Mouse (Mus musculus) regulatory T cell (primary cell): ENCODE measurements around the gene Bora.
"Not testable (repeated sequence)": the region's sequence is repeated elsewhere in the genome, so short reads cannot be mapped to it uniquely, and the experiment has no call there.

ENCODE experiments used
- in situ Hi-C: fragments of 300-600 bp; cut with MboI, MseI; formaldehyde crosslinking; loops from one replicate; pipeline ENCODE4 v1.15.1; 2025; ENCODE audit warnings: high pct_unique_total_duplicates

The Bora gene

GRCm38 (mm10) chr14:99046031-99046781 lies at the start of gene Bora, which contains the start of gene Mzt1:
Gene Bora, plus strand, starts transcription at chr14:99046222.
Gene Mzt1, minus strand, starts transcription at chr14:99046134.
- in situ Hi-C loops: loop anchor here (10.0 kb wide), 1 partner anchor 49 kb away; the partner anchor contains the start of genes Dis3 and Pibf1

DNA sequence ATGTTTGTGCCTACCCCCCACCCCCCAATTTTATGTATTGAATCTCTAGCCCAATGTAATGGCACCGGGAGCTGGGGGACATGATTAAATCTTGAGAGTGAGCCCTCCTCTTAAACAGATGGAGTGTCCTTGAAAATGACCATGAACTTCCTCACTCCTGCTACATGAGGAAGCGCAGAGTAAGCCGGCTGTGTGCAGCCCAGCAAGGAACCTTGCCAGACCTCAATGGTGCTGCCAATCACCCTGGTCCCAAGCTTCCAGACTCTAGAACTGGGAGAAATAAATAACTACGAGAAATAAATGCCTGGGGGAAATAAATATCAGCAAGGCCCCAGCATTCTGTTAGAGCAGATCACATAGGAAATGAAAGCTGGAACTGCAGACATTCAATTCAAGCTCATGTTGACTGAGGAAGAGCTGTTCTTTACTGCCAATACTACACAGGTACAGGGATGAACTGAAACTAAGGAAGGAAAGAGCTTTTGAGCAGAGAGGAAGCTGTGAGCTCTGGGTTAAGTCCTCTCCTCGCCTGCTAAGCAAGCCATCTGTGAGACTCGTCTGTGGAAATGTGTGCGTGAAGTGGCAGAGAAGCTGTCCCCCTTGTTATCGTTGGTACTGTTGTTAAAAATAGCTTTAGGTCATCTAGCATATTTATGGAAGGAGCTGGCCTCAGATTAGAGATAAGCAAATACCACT lies 35.6 kb upstream of the Bora start:
- in situ Hi-C loops: no loop called here

DNA sequence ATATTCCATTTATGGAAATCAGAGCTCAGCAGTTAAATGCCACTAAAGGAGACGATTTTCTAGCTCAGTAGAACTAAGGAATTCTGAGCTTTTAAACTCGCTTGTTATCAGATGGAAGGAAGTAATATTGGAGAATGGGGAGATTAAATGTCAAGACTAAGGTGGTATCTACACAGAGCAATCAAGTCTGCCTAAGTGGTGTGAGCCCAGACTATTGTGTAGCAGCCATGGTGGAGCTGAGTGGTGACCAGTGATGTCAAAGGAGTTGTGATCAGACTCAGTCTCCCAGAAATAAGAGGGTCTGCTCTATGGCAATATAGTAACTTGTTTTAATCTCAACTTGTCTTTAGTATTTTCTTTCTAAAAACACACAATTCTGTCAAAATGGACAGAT lies 35.1 kb upstream of the Bora start:
- in situ Hi-C loops: no loop called here

DNA sequence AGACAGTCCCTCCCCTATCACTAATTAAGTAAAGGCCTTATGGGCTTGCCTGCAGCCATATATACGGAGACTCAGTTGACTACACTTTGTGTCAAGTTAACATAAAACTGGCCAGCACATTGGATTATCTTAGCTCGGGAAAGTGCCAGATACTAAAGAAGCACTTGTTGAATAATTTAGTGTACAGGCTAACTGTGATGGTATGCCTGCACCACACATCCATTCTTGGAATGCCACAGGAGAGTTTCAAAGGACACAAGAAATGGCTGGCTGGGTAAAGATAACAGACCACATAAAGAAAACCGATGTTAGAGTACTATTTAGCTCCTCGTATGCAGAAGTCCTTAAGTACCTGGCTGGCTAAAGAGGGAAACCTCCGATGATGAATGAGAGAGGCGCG lies 27.3 kb upstream of the Bora start:
- in situ Hi-C loops: no loop called here

GRCm38 (mm10) chr14:99019136-99019808 lies 26.8 kb upstream of the Bora start:
- in situ Hi-C loops: no loop called here

DNA sequence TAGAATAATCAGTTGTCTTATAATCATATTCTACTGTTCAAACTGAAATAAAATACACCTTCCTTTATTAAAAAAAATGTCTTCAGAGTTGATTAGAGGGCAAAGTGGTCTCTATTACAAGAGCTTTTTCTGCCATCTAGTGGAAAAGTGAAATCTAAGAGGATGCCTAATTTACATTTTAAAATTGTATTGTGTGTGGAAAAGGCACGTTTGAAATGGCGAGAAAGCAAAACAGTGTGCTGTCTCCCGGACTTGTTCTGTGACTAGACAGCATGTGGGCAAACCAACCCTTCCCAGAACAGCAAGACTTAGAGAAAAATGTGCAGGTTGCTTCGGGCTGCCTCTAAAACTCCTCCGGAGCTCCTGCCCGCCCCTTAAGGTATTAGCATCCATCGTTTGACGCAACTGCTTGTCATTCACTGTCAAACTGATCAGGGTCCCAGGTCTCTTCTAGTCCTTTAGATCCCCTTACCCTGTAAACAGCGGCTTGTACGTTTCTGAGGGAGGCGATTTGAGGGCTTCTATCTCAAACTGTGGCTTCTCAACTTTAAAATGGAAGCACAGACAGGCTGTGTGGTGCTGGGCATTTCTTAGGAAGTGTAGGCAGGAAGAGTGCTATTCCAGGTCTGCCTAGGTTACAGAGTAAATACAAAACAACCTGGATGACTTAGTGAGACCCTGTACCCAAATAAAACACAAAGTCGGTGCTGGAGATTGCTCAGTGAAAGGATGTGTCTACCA lies 23.5 kb upstream of the Bora start:
- in situ Hi-C loops: no loop called here

- in situ Hi-C loops: no loop called here
These were observed 16.0 kb upstream of the Bora start for GRCm38 (mm10) chr14:99029987-99030386.

GRCm38 (mm10) chr14:99031337-99031873 lies 14.6 kb upstream of the Bora start:
- in situ Hi-C loops: no loop called here

GRCm38 (mm10) chr14:99032596-99032995 lies 13.4 kb upstream of the Bora start:
- in situ Hi-C loops: no loop called here

GRCm38 (mm10) chr14:99034851-99035250 lies 11.2 kb upstream of the Bora start:
- in situ Hi-C loops: not testable (repeated sequence)

GRCm38 (mm10) chr14:99036039-99036438 lies 10.0 kb upstream of the Bora start:
- in situ Hi-C loops: no loop called here

GRCm38 (mm10) chr14:99037703-99038102 lies 8.3 kb upstream of the Bora start:
- in situ Hi-C loops: no loop called here

- in situ Hi-C loops: not testable (repeated sequence)
These were observed 6.7 kb upstream of the Bora start for GRCm38 (mm10) chr14:99039308-99039707.

DNA sequence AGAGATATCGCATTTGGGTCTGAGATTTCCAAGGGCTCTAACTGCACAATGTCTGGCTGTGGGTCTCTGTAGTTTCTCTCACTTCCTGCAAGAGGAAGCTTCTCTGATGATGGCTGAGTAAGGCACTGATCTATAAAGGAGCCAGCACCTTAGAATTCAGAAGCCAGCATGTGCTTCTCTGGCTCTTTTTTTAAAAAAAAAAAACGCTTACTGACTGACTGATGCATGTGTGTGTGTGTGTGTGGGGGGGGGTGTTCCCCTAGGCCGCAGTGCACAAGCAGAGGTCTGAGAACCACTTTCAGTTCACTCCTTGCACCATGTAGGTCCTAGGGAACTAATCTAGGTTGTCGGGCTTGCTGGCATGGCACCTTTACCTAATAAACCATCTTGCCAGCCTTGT lies 4.6 kb upstream of the Bora start:
- in situ Hi-C loops: loop anchor here (10.0 kb wide), 1 partner anchor 53 kb away; the partner anchor contains the start of genes Dis3 and Pibf1

DNA sequence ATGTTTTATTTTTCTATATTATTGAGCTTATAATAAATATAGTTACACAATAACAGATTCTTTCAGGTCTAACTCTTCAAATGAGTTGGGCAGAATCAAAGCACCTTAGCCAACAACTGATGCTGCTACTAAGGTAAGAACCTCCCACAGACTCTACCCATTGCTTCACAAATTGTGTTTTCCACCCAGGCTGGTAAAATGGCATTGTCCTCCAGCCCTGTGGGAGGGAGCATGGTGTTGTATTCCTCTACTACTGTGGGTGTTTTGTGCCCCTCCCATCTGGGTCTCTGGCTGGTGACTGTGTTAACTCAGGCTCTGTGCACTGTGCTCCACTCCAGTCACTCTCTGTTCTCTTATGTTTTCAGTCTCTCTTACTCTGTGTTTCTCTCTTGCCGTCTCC lies 2.5 kb upstream of the Bora start:
- in situ Hi-C loops: loop anchor here (10.0 kb wide), 1 partner anchor 51 kb away; the partner anchor contains the start of genes Dis3 and Pibf1

DNA sequence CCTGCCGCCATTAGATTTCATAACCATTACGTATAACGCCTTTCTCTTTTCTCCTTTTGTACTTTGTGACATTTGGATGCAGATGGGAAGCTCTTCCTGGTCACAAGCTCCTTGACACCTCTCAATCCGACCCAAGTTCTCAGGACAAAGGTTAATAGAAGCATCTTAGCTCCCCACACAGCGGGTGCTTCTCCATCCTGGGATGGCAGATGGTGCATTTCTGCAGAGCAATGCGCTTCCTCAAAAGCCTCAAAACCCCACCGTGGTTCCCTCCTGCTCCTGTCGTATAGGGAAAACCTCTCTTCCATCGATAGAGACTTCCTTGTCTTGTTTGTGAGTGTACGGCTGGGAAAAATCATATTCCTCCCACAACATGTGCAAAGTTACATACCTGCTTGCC lies 1.9 kb upstream of the Bora start:
- in situ Hi-C loops: loop anchor here (10.0 kb wide), 1 partner anchor 51 kb away; the partner anchor contains the start of genes Dis3 and Pibf1

- in situ Hi-C loops: loop anchor here (10.0 kb wide), 1 partner anchor 50 kb away; the partner anchor contains the start of genes Dis3 and Pibf1
These were observed 1.3 kb upstream of the Bora start for GRCm38 (mm10) chr14:99044718-99045117.

- in situ Hi-C loops: loop anchor here (10.0 kb wide), 1 partner anchor 49 kb away; the partner anchor contains the start of genes Dis3 and Pibf1
These were observed 518 bp upstream of the Bora start for GRCm38 (mm10) chr14:99045378-99046030.

DNA sequence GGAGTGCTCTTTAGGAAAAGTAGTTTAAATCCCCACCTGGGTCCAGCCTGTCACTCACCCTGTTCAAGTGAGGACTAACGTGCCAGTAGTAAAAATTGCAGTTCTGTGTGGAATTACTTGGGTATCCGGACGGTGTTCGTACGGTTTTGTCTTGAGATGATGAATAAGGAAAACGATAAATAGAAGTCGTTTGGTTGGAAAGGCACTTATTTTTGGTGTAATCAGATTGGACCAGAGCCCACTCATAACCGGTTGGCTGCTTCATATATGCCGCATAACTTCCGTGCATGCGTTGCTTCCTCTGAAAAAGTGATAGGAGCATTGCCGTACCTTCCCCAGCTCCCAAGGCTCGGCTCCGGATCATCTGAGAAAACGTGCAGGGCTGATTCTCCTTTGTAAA lies 760 bp downstream of the Bora start:
- in situ Hi-C loops: loop anchor here (10.0 kb wide), 1 partner anchor 48 kb away; the partner anchor contains the start of genes Dis3 and Pibf1

DNA sequence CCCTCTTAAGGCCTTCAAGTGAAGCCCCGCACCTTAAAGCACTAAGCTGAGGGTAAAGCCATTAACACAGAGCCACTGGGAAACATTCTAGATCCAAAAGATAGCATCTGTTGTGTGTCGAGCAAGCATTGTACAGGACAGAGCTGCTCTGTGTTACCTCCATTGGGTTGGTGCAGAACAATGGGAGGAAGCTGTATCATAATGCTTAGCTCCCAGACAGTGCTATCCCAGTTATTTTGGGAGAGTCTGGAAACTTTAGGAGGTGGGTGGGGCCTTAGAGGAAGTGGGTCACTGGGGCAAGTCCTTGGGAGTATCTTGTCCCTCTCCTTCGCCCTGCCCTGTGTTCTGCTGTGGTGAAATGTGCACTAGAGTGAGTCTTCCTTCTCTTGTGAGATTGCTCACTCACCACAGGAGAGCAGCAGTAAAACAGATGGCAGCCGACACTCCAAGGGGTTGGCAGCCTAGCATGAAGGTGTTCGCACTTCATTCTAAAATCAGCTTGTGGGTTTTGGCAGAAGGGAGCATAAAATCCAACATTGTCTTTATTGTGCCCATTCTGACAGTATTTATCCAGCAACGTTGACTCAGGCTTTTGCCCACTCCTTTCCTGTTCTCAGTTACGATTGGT lies 13.1 kb downstream of the Bora start:
- in situ Hi-C loops: no loop called here
